Mouse (Mus musculus) frontal cortex, postnatal 14 days (tissue): ENCODE results near the gene Ulk1.

Experiments
- DNase-seq, 2 experiments: peaks; one replicate each; pipeline ENCODE4 v3.0.0; 2022; ENCODE audit warnings: low spot score in 2 of 2

The Ulk1 gene

GRCm38 (mm10) chr5:110769272-110769671 is 40.6 kb downstream of the Ulk1 start:
- DNase-seq = no peak

GRCm38 (mm10) chr5:110763890-110764289 is 46.0 kb downstream of the Ulk1 start:
- DNase-seq = no peak

- no peak for DNase-seq
These were observed 64.9 kb downstream of the Ulk1 start for GRCm38 (mm10) chr5:110745021-110745420.

- no peak for DNase-seq
These were observed 70.2 kb downstream of the Ulk1 start for GRCm38 (mm10) chr5:110739496-110740275.

GRCm38 (mm10) chr5:110735606-110736005 is 74.3 kb downstream of the Ulk1 start:
- DNase-seq = no peak
